Mouse (Mus musculus) adrenal gland (tissue): ENCODE measurements at regions not wholly inside any gene's neighbourhood (a gene's known extent, or its start where the extent isn't known, plus 50 kb on each side); places are given as distances from the start of the nearest gene placed in this dataset.

ENCODE experiments used
- intact Hi-C: fragments of 180-260 bp; cut with DNase I; formaldehyde crosslinking; loops from one replicate; pipeline ENCODE4 v1.15.1; 2025

GRCm38 (mm10) chr4:142970040-142970439 is 242.8 kb downstream of the Prdm2 start:
- intact Hi-C loops = no loop called here

- intact Hi-C loops = no loop called here
Observed at GRCm38 (mm10) chr4:142967604-142968003, 245.2 kb downstream of the Prdm2 start.

GRCm38 (mm10) chr4:142956832-142957429 is 255.9 kb downstream of the Prdm2 start:
- intact Hi-C loops = no loop called here

- intact Hi-C loops = no loop called here
Observed at GRCm38 (mm10) chr4:142956376-142956775, 256.4 kb downstream of the Prdm2 start.

- intact Hi-C loops = no loop called here
Observed at GRCm38 (mm10) chr4:142953724-142954123, 259.1 kb downstream of the Prdm2 start.

GRCm38 (mm10) chr4:142952879-142953278 is 259.9 kb downstream of the Prdm2 start:
- intact Hi-C loops = no loop called here

GRCm38 (mm10) chr4:142947673-142948072 is 265.1 kb downstream of the Prdm2 start:
- intact Hi-C loops = no loop called here

GRCm38 (mm10) chr4:142933627-142934026 is 279.2 kb downstream of the Prdm2 start:
- intact Hi-C loops = no loop called here

GRCm38 (mm10) chr4:142929245-142929644 is 283.6 kb downstream of the Prdm2 start:
- intact Hi-C loops = no loop called here

- intact Hi-C loops = no loop called here
Observed at GRCm38 (mm10) chr4:142927328-142928108, 285.3 kb downstream of the Prdm2 start.

- intact Hi-C loops = no loop called here
Observed at GRCm38 (mm10) chr4:142925111-142925510, 287.7 kb downstream of the Prdm2 start.

GRCm38 (mm10) chr4:142909355-142909947 is 303.3 kb downstream of the Prdm2 start:
- intact Hi-C loops = no loop called here

GRCm38 (mm10) chr4:142908782-142909181 is 304.0 kb downstream of the Prdm2 start:
- intact Hi-C loops = no loop called here

GRCm38 (mm10) chr4:142903356-142904032 is 309.3 kb downstream of the Prdm2 start:
- intact Hi-C loops = no loop called here

GRCm38 (mm10) chr4:142900792-142901191 is 312.0 kb downstream of the Prdm2 start:
- intact Hi-C loops = no loop called here

GRCm38 (mm10) chr4:142898994-142899393 is 313.8 kb downstream of the Prdm2 start:
- intact Hi-C loops = no loop called here

- intact Hi-C loops = no loop called here
Observed at GRCm38 (mm10) chr4:142890711-142891110, 322.1 kb downstream of the Prdm2 start.

- intact Hi-C loops = loop anchor here (10.0 kb wide), 2 partner anchors 274 to 474 kb away; no protein-coding TSS in a partner anchor
Observed at GRCm38 (mm10) chr4:142888891-142889290, 323.9 kb downstream of the Prdm2 start.

GRCm38 (mm10) chr4:142887876-142888275 is 324.9 kb downstream of the Prdm2 start:
- intact Hi-C loops = loop anchor here (10.0 kb wide), 2 partner anchors 273 to 473 kb away; no protein-coding TSS in a partner anchor

GRCm38 (mm10) chr4:142880323-142880759 is 332.5 kb downstream of the Prdm2 start:
- intact Hi-C loops = loop anchor here (10.0 kb wide), 2 partner anchors 266 to 466 kb away; no protein-coding TSS in a partner anchor

- intact Hi-C loops = no loop called here
Observed at GRCm38 (mm10) chr4:142876151-142876550, 336.6 kb downstream of the Prdm2 start.

GRCm38 (mm10) chr4:142875105-142875504 is 337.7 kb downstream of the Prdm2 start:
- intact Hi-C loops = no loop called here
